Mouse (Mus musculus): Measurements from ENCODE around the gene Dgkd. TPM values are rescaled to one million over a fixed set of nuclear protein-coding genes. Genes with fewer than 3 reads are reported as not detected.
A peak's percentile ranks its signal among the peaks of the same experiment; 100 is the strongest.

The Dgkd gene
- polyA plus RNA-seq, 1 experiment: 32.1 TPM

GRCm38 (mm10) chr1:87848237-87848996, 4.7 kb upstream of the Dgkd start:
- Histone ChIP-seq H3K36me3 (ENCODE audit: control insufficient read depth, insufficient read depth, low read length) (no peaks in the 10 kb centered on the region), H3K4me3 (ENCODE audit: insufficient read depth, low read depth, low read length) (no peak overlapping the region), H3K27me3 (replicated peaks; ENCODE audit: control insufficient read depth, insufficient read depth, low read length) (no peaks in the 10 kb centered on the region), H3K4me1 (ENCODE audit: control insufficient read depth, insufficient read depth, low read length) (peaks cover 7% of the 10 kb centered on the region; the same call in 1 of the 2 replicates), H3K27ac (ENCODE audit: insufficient read depth, low read depth, low read length) (no peak overlapping the region)
- no peak for DNase-seq
- TF ChIP-seq CTCF (conservative IDR thresholded peaks at IDR 0.05; ENCODE audit: insufficient read depth, insufficient read length, low read depth, low read length) (no peak), POLR2A (IDR thresholded peaks at IDR 0.05; ENCODE audit: low read depth, low read length) (no peak)
- WGBS: 45% methylated on average over 11 of the region's 11 CpGs

GRCm38 (mm10) chr1:87849278-87849677, 3.8 kb upstream of the Dgkd start:
- TF ChIP-seq POLR2A (IDR thresholded peaks at IDR 0.05; ENCODE audit: low read depth, low read length) (no peak), CTCF (conservative IDR thresholded peaks at IDR 0.05; ENCODE audit: insufficient read depth, insufficient read length, low read depth, low read length) (no peak)
- Histone ChIP-seq H3K4me1 (ENCODE audit: control insufficient read depth, insufficient read depth, low read length) (peaks cover 11% of the 10 kb centered on the region), H3K27ac (ENCODE audit: insufficient read depth, low read depth, low read length) (no peak overlapping the region), H3K27me3 (replicated peaks; ENCODE audit: control insufficient read depth, insufficient read depth, low read length) (no peaks in the 10 kb centered on the region), H3K36me3 (ENCODE audit: control insufficient read depth, insufficient read depth, low read length) (no peaks in the 10 kb centered on the region), H3K4me3 (ENCODE audit: insufficient read depth, low read depth, low read length) (no peak overlapping the region)
- 76% methylated on average over 5 of the region's 5 CpGs for WGBS
- no peak for DNase-seq

GRCm38 (mm10) chr1:87851344-87851743, 1.7 kb upstream of the Dgkd start:
- no peaks in the 10 kb centered on the region for H3K36me3 ChIP-seq (ENCODE audit: control insufficient read depth, insufficient read depth, low read length)
- WGBS: 91% methylated on average over 3 of the region's 3 CpGs
- H3K4me1 ChIP-seq (ENCODE audit: control insufficient read depth, insufficient read depth, low read length): peaks cover 17% of the 10 kb centered on the region
- no peak for DNase-seq
- H3K27ac ChIP-seq (ENCODE audit: insufficient read depth, low read depth, low read length): no peak overlapping the region
- H3K4me3 ChIP-seq (ENCODE audit: insufficient read depth, low read depth, low read length): no peak overlapping the region
- no peak for TF ChIP-seq CTCF (conservative IDR thresholded peaks at IDR 0.05; ENCODE audit: insufficient read depth, insufficient read length, low read depth, low read length)
- no peak for TF ChIP-seq POLR2A (IDR thresholded peaks at IDR 0.05; ENCODE audit: low read depth, low read length)
- no peaks in the 10 kb centered on the region for H3K27me3 ChIP-seq (replicated peaks; ENCODE audit: control insufficient read depth, insufficient read depth, low read length)

- H3K4me3 ChIP-seq (ENCODE audit: insufficient read depth, low read depth, low read length): peak overlapping the region; percentile 89; the same call in 1 of the 2 replicates
- no peak for DNase-seq
- peak overlapping the region; percentile 49 for H3K27ac ChIP-seq (ENCODE audit: insufficient read depth, low read depth, low read length)
- no peaks in the 10 kb centered on the region for H3K36me3 ChIP-seq (ENCODE audit: control insufficient read depth, insufficient read depth, low read length)
- WGBS: 63% methylated on average over 5 of the region's 5 CpGs
- TF ChIP-seq CTCF (conservative IDR thresholded peaks at IDR 0.05; ENCODE audit: insufficient read depth, insufficient read length, low read depth, low read length): no peak
- peaks cover 17% of the 10 kb centered on the region for H3K4me1 ChIP-seq (ENCODE audit: control insufficient read depth, insufficient read depth, low read length)
- H3K27me3 ChIP-seq (replicated peaks; ENCODE audit: control insufficient read depth, insufficient read depth, low read length): no peaks in the 10 kb centered on the region
Observed at GRCm38 (mm10) chr1:87852081-87852790, 851 bp upstream of the Dgkd start.

- 1% methylated on average over 47 of the region's 48 CpGs for WGBS
- TF ChIP-seq POLR2A (IDR thresholded peaks at IDR 0.05; ENCODE audit: low read depth, low read length) (no peak), CTCF (conservative IDR thresholded peaks at IDR 0.05; ENCODE audit: insufficient read depth, insufficient read length, low read depth, low read length) (no peak)
- DNase-seq: peak; percentile 67
Observed at GRCm38 (mm10) chr1:87853601-87854361, 694 bp downstream of the Dgkd start.

GRCm38 (mm10) chr1:87854411-87854810, 1.3 kb downstream of the Dgkd start:
- no peak for DNase-seq
- H3K4me3 ChIP-seq (ENCODE audit: insufficient read depth, low read depth, low read length): peak overlapping the region; percentile 89
- H3K27ac ChIP-seq (ENCODE audit: insufficient read depth, low read depth, low read length): no peak overlapping the region
- TF ChIP-seq POLR2A (IDR thresholded peaks at IDR 0.05; ENCODE audit: low read depth, low read length) (no peak), CTCF (conservative IDR thresholded peaks at IDR 0.05; ENCODE audit: insufficient read depth, insufficient read length, low read depth, low read length) (no peak)
- H3K27me3 ChIP-seq (replicated peaks; ENCODE audit: control insufficient read depth, insufficient read depth, low read length): no peaks in the 10 kb centered on the region
- no peaks in the 10 kb centered on the region for H3K36me3 ChIP-seq (ENCODE audit: control insufficient read depth, insufficient read depth, low read length)
- 21% methylated on average over 6 of the region's 6 CpGs for WGBS
- H3K4me1 ChIP-seq (ENCODE audit: control insufficient read depth, insufficient read depth, low read length): peaks cover 25% of the 10 kb centered on the region

More at GRCm38 (mm10) chr1:87853601-87854361, 694 bp downstream of the Dgkd start:
- Histone ChIP-seq H3K4me1 (ENCODE audit: control insufficient read depth, insufficient read depth, low read length) (peaks cover 21% of the 10 kb centered on the region), H3K4me3 (ENCODE audit: insufficient read depth, low read depth, low read length) (peak overlapping the region; percentile 89), H3K36me3 (ENCODE audit: control insufficient read depth, insufficient read depth, low read length) (no peaks in the 10 kb centered on the region), H3K27ac (ENCODE audit: insufficient read depth, low read depth, low read length) (peak overlapping the region; percentile 29), H3K27me3 (replicated peaks; ENCODE audit: control insufficient read depth, insufficient read depth, low read length) (no peaks in the 10 kb centered on the region)
